Mouse (Mus musculus): ENCODE results near the gene Mpnd. TPM values are rescaled to one million over a fixed set of nuclear protein-coding genes. Genes with fewer than 3 reads are reported as not detected.

Mpnd gene
- polyA plus RNA-seq, 2 experiments = 101 to 118 TPM

- no peak for TF ChIP-seq POLR2A (IDR thresholded peaks at IDR 0.05; ENCODE audit: borderline replicate concordance, extremely low read depth, insufficient read depth, insufficient read length)
- Histone ChIP-seq H3K27ac (replicated peaks; ENCODE audit: low read depth, low read length) (no peak overlapping the region), H3K9me3 (ENCODE audit: control insufficient read depth, low read length) (no peaks in the 10 kb centered on the region), H3K27me3 (ENCODE audit: control insufficient read depth, insufficient read depth, low read length) (no peaks in the 10 kb centered on the region), H3K4me1 (ENCODE audit: control insufficient read depth, insufficient read depth, low read length) (peaks cover 4% of the 10 kb centered on the region), H3K36me3 (ENCODE audit: control insufficient read depth, insufficient read depth, low read length) (peaks cover 81% of the 10 kb centered on the region), H3K9ac (ENCODE audit: low read depth, low read length, severe bottlenecking) (no peak overlapping the region), H3K4me2 (replicated peaks; ENCODE audit: low read depth, low read length, severe bottlenecking) (no peak overlapping the region), H3K4me3 (replicated peaks; ENCODE audit: low read length) (no peak overlapping the region)
- DNase-seq (ENCODE audit: low spot score) = no peak
- 94% methylated on average over 9 of the region's 9 CpGs for WGBS
- ATAC-seq (ENCODE audit: low FRiP score, low read depth) = no peak
These were observed 9.8 kb downstream of the Mpnd start for GRCm38 (mm10) chr17:56015293-56015692.

- no peak for ATAC-seq (ENCODE audit: low FRiP score, low read depth)
- H3K9ac ChIP-seq (ENCODE audit: low read depth, low read length, severe bottlenecking) = no peak overlapping the region
- 85% methylated on average over 8 of the region's 8 CpGs for WGBS
These were observed 10.9 kb downstream of the Mpnd start for GRCm38 (mm10) chr17:56016382-56016781.

GRCm38 (mm10) chr17:56016793-56017785 is 11.6 kb downstream of the Mpnd start:
- DNase-seq (ENCODE audit: low spot score) (no peak), ATAC-seq (ENCODE audit: low FRiP score, low read depth) (no peak)
- Histone ChIP-seq H3K9ac (ENCODE audit: low read depth, low read length, severe bottlenecking) (no peak overlapping the region), H3K27ac (replicated peaks; ENCODE audit: low read depth, low read length) (no peak overlapping the region), H3K4me3 (replicated peaks; ENCODE audit: low read length) (no peak overlapping the region), H3K4me2 (replicated peaks; ENCODE audit: low read depth, low read length, severe bottlenecking) (no peak overlapping the region), H3K4me1 (ENCODE audit: control insufficient read depth, insufficient read depth, low read length) (no peaks in the 10 kb centered on the region), H3K36me3 (ENCODE audit: control insufficient read depth, insufficient read depth, low read length) (peaks cover 75% of the 10 kb centered on the region), H3K27me3 (ENCODE audit: control insufficient read depth, insufficient read depth, low read length) (no peaks in the 10 kb centered on the region), H3K9me3 (ENCODE audit: control insufficient read depth, low read length) (no peaks in the 10 kb centered on the region)
- TF ChIP-seq POLR2A (IDR thresholded peaks at IDR 0.05; ENCODE audit: borderline replicate concordance, extremely low read depth, insufficient read depth, insufficient read length) = no peak
- 83% methylated on average over 15 of the region's 15 CpGs for WGBS

More at GRCm38 (mm10) chr17:56016382-56016781, 10.9 kb downstream of the Mpnd start:
- H3K4me3 ChIP-seq (replicated peaks; ENCODE audit: low read length) = no peak overlapping the region
- DNase-seq (ENCODE audit: low spot score) = no peak
- no peaks in the 10 kb centered on the region for H3K27me3 ChIP-seq (ENCODE audit: control insufficient read depth, insufficient read depth, low read length)
- no peak for TF ChIP-seq POLR2A (IDR thresholded peaks at IDR 0.05; ENCODE audit: borderline replicate concordance, extremely low read depth, insufficient read depth, insufficient read length)
- no peaks in the 10 kb centered on the region for H3K4me1 ChIP-seq (ENCODE audit: control insufficient read depth, insufficient read depth, low read length)
- H3K4me2 ChIP-seq (replicated peaks; ENCODE audit: low read depth, low read length, severe bottlenecking) = no peak overlapping the region
- no peak overlapping the region for H3K27ac ChIP-seq (replicated peaks; ENCODE audit: low read depth, low read length)
- no peaks in the 10 kb centered on the region for H3K9me3 ChIP-seq (ENCODE audit: control insufficient read depth, low read length)
- peaks cover 82% of the 10 kb centered on the region for H3K36me3 ChIP-seq (ENCODE audit: control insufficient read depth, insufficient read depth, low read length)

- no peak overlapping the region for H3K9ac ChIP-seq (ENCODE audit: low read depth, low read length, severe bottlenecking)
- no peaks in the 10 kb centered on the region for H3K4me1 ChIP-seq (ENCODE audit: control insufficient read depth, insufficient read depth, low read length)
- TF ChIP-seq POLR2A (IDR thresholded peaks at IDR 0.05; ENCODE audit: borderline replicate concordance, extremely low read depth, insufficient read depth, insufficient read length) = no peak
- peaks cover 73% of the 10 kb centered on the region for H3K36me3 ChIP-seq (ENCODE audit: control insufficient read depth, insufficient read depth, low read length)
- H3K27me3 ChIP-seq (ENCODE audit: control insufficient read depth, insufficient read depth, low read length) = no peaks in the 10 kb centered on the region
- no peak for ATAC-seq (ENCODE audit: low FRiP score, low read depth)
- no peak overlapping the region for H3K27ac ChIP-seq (replicated peaks; ENCODE audit: low read depth, low read length)
- 88% methylated on average over 7 of the region's 7 CpGs for WGBS
- H3K9me3 ChIP-seq (ENCODE audit: control insufficient read depth, low read length) = no peaks in the 10 kb centered on the region
- no peak for DNase-seq (ENCODE audit: low spot score)
- no peak overlapping the region for H3K4me3 ChIP-seq (replicated peaks; ENCODE audit: low read length)
- H3K4me2 ChIP-seq (replicated peaks; ENCODE audit: low read depth, low read length, severe bottlenecking) = no peak overlapping the region
These were observed 12.3 kb downstream of the Mpnd start for GRCm38 (mm10) chr17:56017848-56018247.

GRCm38 (mm10) chr17:56018347-56019131 is 13.0 kb downstream of the Mpnd start:
- 71% methylated on average over 20 of the region's 20 CpGs for WGBS
- Histone ChIP-seq H3K4me1 (ENCODE audit: control insufficient read depth, insufficient read depth, low read length) (no peaks in the 10 kb centered on the region), H3K27ac (replicated peaks; ENCODE audit: low read depth, low read length) (no peak overlapping the region), H3K9me3 (ENCODE audit: control insufficient read depth, low read length) (no peaks in the 10 kb centered on the region), H3K4me3 (replicated peaks; ENCODE audit: low read length) (no peak overlapping the region), H3K4me2 (replicated peaks; ENCODE audit: low read depth, low read length, severe bottlenecking) (no peak overlapping the region), H3K36me3 (ENCODE audit: control insufficient read depth, insufficient read depth, low read length) (peaks cover 70% of the 10 kb centered on the region), H3K27me3 (ENCODE audit: control insufficient read depth, insufficient read depth, low read length) (no peaks in the 10 kb centered on the region), H3K9ac (ENCODE audit: low read depth, low read length, severe bottlenecking) (no peak overlapping the region)
- DNase-seq (ENCODE audit: low spot score) (no peak), ATAC-seq (ENCODE audit: low FRiP score, low read depth) (no peak)
- TF ChIP-seq POLR2A (IDR thresholded peaks at IDR 0.05; ENCODE audit: borderline replicate concordance, extremely low read depth, insufficient read depth, insufficient read length) = no peak
